Mouse (Mus musculus): Measurements from ENCODE around the gene Pdzk1ip1. TPM values are rescaled to one million over a fixed set of nuclear protein-coding genes. Genes with fewer than 3 reads are reported as not detected.

Gene Pdzk1ip1
- polyA plus RNA-seq, 1 experiment = 0.30 TPM

- H3K36me3 ChIP-seq (ENCODE audit: control insufficient read depth, insufficient read depth) = no peaks in the 10 kb centered on the region
- H3ac ChIP-seq (ENCODE audit: control insufficient read depth, insufficient read length) = no peak overlapping the region
Measured at GRCm38 (mm10) chr4:115121162-115121561, 32.7 kb downstream of the Pdzk1ip1 start.

GRCm38 (mm10) chr4:115121608-115122007 is 33.1 kb downstream of the Pdzk1ip1 start:
- Histone ChIP-seq H3K4me3 (no peak overlapping the region), H3K79me2 (ENCODE audit: control insufficient read depth, insufficient read depth) (no peaks in the 10 kb centered on the region), H3K4me2 (ENCODE audit: low read depth) (no peak overlapping the region), H3ac (ENCODE audit: control insufficient read depth, insufficient read length) (no peak overlapping the region), H3K27me3 (ENCODE audit: control insufficient read depth, insufficient read depth, insufficient read length) (no peaks in the 10 kb centered on the region), H3K36me3 (ENCODE audit: control insufficient read depth, insufficient read depth) (no peaks in the 10 kb centered on the region)
- TF ChIP-seq REST (IDR thresholded peaks at IDR 0.05; ENCODE audit: insufficient read depth, insufficient read length) = no peak
- no peak for TF ChIP-seq TCF3 (IDR thresholded peaks at IDR 0.05; ENCODE audit: insufficient read length, low read depth)

More at GRCm38 (mm10) chr4:115121162-115121561, 32.7 kb downstream of the Pdzk1ip1 start:
- no peak overlapping the region for H3K4me2 ChIP-seq (ENCODE audit: low read depth)
- H3K27me3 ChIP-seq (ENCODE audit: control insufficient read depth, insufficient read depth, insufficient read length) = no peaks in the 10 kb centered on the region
- TF ChIP-seq TCF12 (IDR thresholded peaks at IDR 0.05; ENCODE audit: insufficient read depth, poor library complexity, severe bottlenecking) = no peak
- no peak for TF ChIP-seq CEBPB (IDR thresholded peaks at IDR 0.05; ENCODE audit: insufficient read depth, poor library complexity, severe bottlenecking)
- TF ChIP-seq USF1 (IDR thresholded peaks at IDR 0.05; ENCODE audit: low read depth) = no peak
- TF ChIP-seq POLR2A (IDR thresholded peaks at IDR 0.05; ENCODE audit: insufficient read length, low read depth) = no peak
- no peak for TF ChIP-seq POLR2AphosphoS2 (IDR thresholded peaks at IDR 0.05; ENCODE audit: insufficient read length, low read depth)
- TF ChIP-seq E2F4 (IDR thresholded peaks at IDR 0.05; ENCODE audit: insufficient read depth) = no peak
- no peak for TF ChIP-seq MYOG (IDR thresholded peaks at IDR 0.05; ENCODE audit: control insufficient read depth in 1 of 3, insufficient read depth in 1 of 3, insufficient read length in 2 of 3, low read depth in 2 of 3)
- no peak for TF ChIP-seq SRF (IDR thresholded peaks at IDR 0.05; ENCODE audit: control insufficient read depth, insufficient read length, low read depth)
- no peak for TF ChIP-seq TCF3 (IDR thresholded peaks at IDR 0.05; ENCODE audit: insufficient read length, low read depth)
- no peak for TF ChIP-seq MYOD1 (IDR thresholded peaks at IDR 0.05; ENCODE audit: control insufficient read depth in 1 of 3, insufficient read length in 2 of 3, low read depth in 2 of 3)
- H3K4me3 ChIP-seq = no peak overlapping the region
- no peaks in the 10 kb centered on the region for H3K79me2 ChIP-seq (ENCODE audit: control insufficient read depth, insufficient read depth)

- Histone ChIP-seq H3K36me3 (ENCODE audit: control insufficient read depth, insufficient read depth) (no peaks in the 10 kb centered on the region), H3K4me2 (ENCODE audit: low read depth) (no peak overlapping the region), H3ac (ENCODE audit: control insufficient read depth, insufficient read length) (no peak overlapping the region), H3K27me3 (ENCODE audit: control insufficient read depth, insufficient read depth, insufficient read length) (no peaks in the 10 kb centered on the region), H3K4me3 (no peak overlapping the region), H3K79me2 (ENCODE audit: control insufficient read depth, insufficient read depth) (no peaks in the 10 kb centered on the region)
- TF ChIP-seq E2F4 (IDR thresholded peaks at IDR 0.05; ENCODE audit: insufficient read depth) (no peak), MAX (IDR thresholded peaks at IDR 0.05; ENCODE audit: low read depth) (no peak), TCF3 (IDR thresholded peaks at IDR 0.05; ENCODE audit: insufficient read length, low read depth) (no peak), POLR2AphosphoS2 (IDR thresholded peaks at IDR 0.05; ENCODE audit: insufficient read length, low read depth) (no peak), REST (IDR thresholded peaks at IDR 0.05; ENCODE audit: insufficient read depth, insufficient read length) (no peak), CEBPB (IDR thresholded peaks at IDR 0.05; ENCODE audit: insufficient read depth, poor library complexity, severe bottlenecking) (no peak)
Measured at GRCm38 (mm10) chr4:115123507-115123906, 35.0 kb downstream of the Pdzk1ip1 start.

GRCm38 (mm10) chr4:115124713-115125112 is 36.2 kb downstream of the Pdzk1ip1 start:
- H3K4me2 ChIP-seq (ENCODE audit: low read depth) = no peak overlapping the region
- no peaks in the 10 kb centered on the region for H3K79me2 ChIP-seq (ENCODE audit: control insufficient read depth, insufficient read depth)
- H3K27me3 ChIP-seq (ENCODE audit: control insufficient read depth, insufficient read depth, insufficient read length) = no peaks in the 10 kb centered on the region
- H3ac ChIP-seq (ENCODE audit: control insufficient read depth, insufficient read length) = no peak overlapping the region
- TF ChIP-seq MYOG (IDR thresholded peaks at IDR 0.05; ENCODE audit: control insufficient read depth in 1 of 3, insufficient read depth in 1 of 3, insufficient read length in 2 of 3, low read depth in 2 of 3) = no peak
- TF ChIP-seq POLR2A (IDR thresholded peaks at IDR 0.05; ENCODE audit: insufficient read length, low read depth) = no peak
- TF ChIP-seq CEBPB (IDR thresholded peaks at IDR 0.05; ENCODE audit: insufficient read depth, poor library complexity, severe bottlenecking) = no peak
- TF ChIP-seq E2F4 (IDR thresholded peaks at IDR 0.05; ENCODE audit: insufficient read depth) = no peak
- TF ChIP-seq REST (IDR thresholded peaks at IDR 0.05; ENCODE audit: insufficient read depth, insufficient read length) = no peak
- TF ChIP-seq MAX (IDR thresholded peaks at IDR 0.05; ENCODE audit: low read depth) = no peak
- no peak for TF ChIP-seq TCF3 (IDR thresholded peaks at IDR 0.05; ENCODE audit: insufficient read length, low read depth)
- no peak for TF ChIP-seq USF1 (IDR thresholded peaks at IDR 0.05; ENCODE audit: low read depth)
- no peak overlapping the region for H3K4me3 ChIP-seq
- no peaks in the 10 kb centered on the region for H3K36me3 ChIP-seq (ENCODE audit: control insufficient read depth, insufficient read depth)

- no peaks in the 10 kb centered on the region for H3K36me3 ChIP-seq (ENCODE audit: control insufficient read depth, insufficient read depth)
- no peak overlapping the region for H3ac ChIP-seq (ENCODE audit: control insufficient read depth, insufficient read length)
- H3K4me2 ChIP-seq (ENCODE audit: low read depth) = no peak overlapping the region
- H3K79me2 ChIP-seq (ENCODE audit: control insufficient read depth, insufficient read depth) = no peaks in the 10 kb centered on the region
- H3K27me3 ChIP-seq (ENCODE audit: control insufficient read depth, insufficient read depth, insufficient read length) = peaks cover 6% of the 10 kb centered on the region
- H3K4me3 ChIP-seq = no peak overlapping the region
- TF ChIP-seq MYOG (IDR thresholded peaks at IDR 0.05; ENCODE audit: control insufficient read depth in 1 of 3, insufficient read depth in 1 of 3, insufficient read length in 2 of 3, low read depth in 2 of 3) (no peak), CEBPB (IDR thresholded peaks at IDR 0.05; ENCODE audit: insufficient read depth, poor library complexity, severe bottlenecking) (no peak), POLR2AphosphoS2 (IDR thresholded peaks at IDR 0.05; ENCODE audit: insufficient read length, low read depth) (no peak)
Measured at GRCm38 (mm10) chr4:115133085-115133484, 44.6 kb downstream of the Pdzk1ip1 start.
